Mouse (Mus musculus): ENCODE measurements around the gene Egflam. TPM values are rescaled to one million over a fixed set of nuclear protein-coding genes. Genes with fewer than 3 reads are reported as not detected.

The Egflam gene
- polyA plus RNA-seq, 2 experiments: 12.3 to 14.1 TPM

DNA sequence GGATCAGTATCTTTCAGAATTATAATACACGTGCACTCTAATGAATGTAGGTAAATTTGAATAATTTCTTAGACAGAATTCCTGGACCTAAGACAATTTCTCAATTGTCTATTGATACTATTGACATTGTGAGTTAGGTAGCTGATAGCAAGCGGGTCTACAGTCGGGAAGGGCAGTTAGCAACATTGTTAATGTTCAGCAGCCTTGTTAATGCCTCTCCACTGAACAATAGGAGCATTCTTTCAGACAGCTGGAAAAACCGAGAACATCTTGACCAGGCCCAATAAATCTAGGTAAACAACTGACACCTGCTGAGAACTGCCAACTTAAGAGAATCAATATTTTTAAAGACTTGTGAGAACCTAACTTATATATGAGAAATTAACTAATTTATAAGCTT is 77.3 kb downstream of the Egflam start:
- DNase-seq (ENCODE audit: low spot score) (no peak), ATAC-seq (ENCODE audit: low FRiP score, low read depth) (no peak)
- WGBS: 64% methylated on average over 4 of the region's 4 CpGs
- Histone ChIP-seq H3K4me1 (ENCODE audit: control insufficient read depth, insufficient read depth, low read length) (no peaks in the 10 kb centered on the region), H3K27me3 (ENCODE audit: control insufficient read depth, insufficient read depth, low read length) (no peaks in the 10 kb centered on the region), H3K36me3 (ENCODE audit: control insufficient read depth, insufficient read depth, low read length) (no peaks in the 10 kb centered on the region), H3K9me3 (ENCODE audit: control insufficient read depth, low read length) (no peaks in the 10 kb centered on the region), H3K9ac (ENCODE audit: low read depth, low read length, severe bottlenecking) (no peak overlapping the region), H3K4me3 (replicated peaks; ENCODE audit: low read length) (no peak overlapping the region), H3K27ac (replicated peaks; ENCODE audit: low read depth, low read length) (no peak overlapping the region), H3K4me2 (replicated peaks; ENCODE audit: low read depth, low read length, severe bottlenecking) (no peak overlapping the region)
- no peak for TF ChIP-seq POLR2A (IDR thresholded peaks at IDR 0.05; ENCODE audit: borderline replicate concordance, extremely low read depth, insufficient read depth, insufficient read length)

DNA sequence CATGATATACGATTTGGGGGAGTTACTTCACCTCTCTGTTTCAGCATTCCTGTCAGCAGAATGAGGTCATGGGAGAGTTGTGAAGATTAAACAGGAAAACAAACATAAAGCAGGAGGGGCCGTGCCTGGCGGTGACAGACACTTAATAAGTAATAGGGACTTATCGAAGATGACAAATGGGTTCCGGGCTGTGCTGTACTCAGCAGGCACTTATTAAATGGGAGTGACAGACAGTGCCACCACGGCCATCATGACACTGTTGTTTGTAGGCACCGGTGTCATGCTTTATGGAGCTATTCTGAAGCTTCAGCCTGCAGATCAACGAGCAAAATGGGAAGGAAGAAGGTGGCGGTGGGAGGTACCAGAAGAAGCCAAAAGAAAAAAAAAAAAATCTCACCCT is 82.7 kb downstream of the Egflam start:
- H3K9me3 ChIP-seq (ENCODE audit: control insufficient read depth, low read length): no peaks in the 10 kb centered on the region
- no peak overlapping the region for H3K4me3 ChIP-seq (replicated peaks; ENCODE audit: low read length)
- DNase-seq (ENCODE audit: low spot score) (no peak), ATAC-seq (ENCODE audit: low FRiP score, low read depth) (no peak)
- no peak for TF ChIP-seq POLR2A (IDR thresholded peaks at IDR 0.05; ENCODE audit: borderline replicate concordance, extremely low read depth, insufficient read depth, insufficient read length)
- H3K27me3 ChIP-seq (ENCODE audit: control insufficient read depth, insufficient read depth, low read length): no peaks in the 10 kb centered on the region
- no peak overlapping the region for H3K27ac ChIP-seq (replicated peaks; ENCODE audit: low read depth, low read length)
- no peak overlapping the region for H3K9ac ChIP-seq (ENCODE audit: low read depth, low read length, severe bottlenecking)
- no peaks in the 10 kb centered on the region for H3K4me1 ChIP-seq (ENCODE audit: control insufficient read depth, insufficient read depth, low read length)
- WGBS: 79% methylated on average over 9 of the region's 9 CpGs
- no peaks in the 10 kb centered on the region for H3K36me3 ChIP-seq (ENCODE audit: control insufficient read depth, insufficient read depth, low read length)
- H3K4me2 ChIP-seq (replicated peaks; ENCODE audit: low read depth, low read length, severe bottlenecking): no peak overlapping the region

DNA sequence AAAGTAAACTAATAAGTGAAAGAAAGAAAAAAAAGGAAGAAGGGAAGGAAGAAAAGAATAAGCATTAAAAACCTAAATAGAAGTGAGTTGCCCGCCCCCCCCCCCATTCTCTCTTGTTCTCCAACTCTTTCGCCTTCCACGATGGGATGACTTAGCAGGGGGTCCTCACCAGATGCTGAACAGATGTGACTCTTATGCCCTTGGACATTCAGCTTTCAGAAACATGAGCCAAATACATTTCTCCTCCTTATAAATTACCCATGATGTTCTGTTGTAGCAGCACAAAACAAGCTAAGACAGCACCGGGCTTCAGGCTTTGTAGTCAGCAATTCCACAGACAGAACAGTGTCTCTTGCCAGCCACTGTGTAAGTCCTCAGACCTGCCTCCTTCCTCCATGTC is 89.5 kb downstream of the Egflam start:
- no peak overlapping the region for H3K9ac ChIP-seq (ENCODE audit: low read depth, low read length, severe bottlenecking)
- H3K4me3 ChIP-seq (replicated peaks; ENCODE audit: low read length): no peak overlapping the region
- H3K27me3 ChIP-seq (ENCODE audit: control insufficient read depth, insufficient read depth, low read length): no peaks in the 10 kb centered on the region
- H3K4me1 ChIP-seq (ENCODE audit: control insufficient read depth, insufficient read depth, low read length): no peaks in the 10 kb centered on the region
- H3K9me3 ChIP-seq (ENCODE audit: control insufficient read depth, low read length): no peaks in the 10 kb centered on the region
- TF ChIP-seq POLR2A (IDR thresholded peaks at IDR 0.05; ENCODE audit: borderline replicate concordance, extremely low read depth, insufficient read depth, insufficient read length): no peak
- H3K27ac ChIP-seq (replicated peaks; ENCODE audit: low read depth, low read length): no peak overlapping the region
- ATAC-seq (ENCODE audit: low FRiP score, low read depth) (no peak), DNase-seq (ENCODE audit: low spot score) (peak; percentile 14)
- WGBS: 57% methylated on average over 4 of the region's 4 CpGs
- H3K4me2 ChIP-seq (replicated peaks; ENCODE audit: low read depth, low read length, severe bottlenecking): no peak overlapping the region
- H3K36me3 ChIP-seq (ENCODE audit: control insufficient read depth, insufficient read depth, low read length): no peaks in the 10 kb centered on the region

DNA sequence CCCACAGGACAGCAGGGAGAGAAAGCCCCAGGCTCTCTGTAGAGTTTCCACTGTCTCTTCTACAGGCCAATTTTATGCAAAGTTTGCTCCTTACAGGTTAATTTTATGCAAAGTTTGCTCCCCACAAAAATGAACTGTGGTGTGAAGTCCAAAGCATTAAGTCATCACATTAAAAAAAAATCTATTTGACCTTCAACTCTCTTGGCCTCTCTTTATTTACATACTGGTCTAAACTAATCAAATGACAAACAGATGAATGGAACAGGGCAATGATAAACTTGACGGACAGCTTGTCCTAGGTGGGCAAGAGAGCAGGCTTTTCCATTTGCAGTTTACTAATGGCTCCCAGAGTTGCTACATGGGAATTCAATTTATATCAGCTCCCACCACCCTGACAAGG is 98.3 kb downstream of the Egflam start:
- Histone ChIP-seq H3K27ac (replicated peaks; ENCODE audit: low read depth, low read length) (no peak overlapping the region), H3K9ac (ENCODE audit: low read depth, low read length, severe bottlenecking) (no peak overlapping the region), H3K4me1 (ENCODE audit: control insufficient read depth, insufficient read depth, low read length) (no peaks in the 10 kb centered on the region), H3K9me3 (ENCODE audit: control insufficient read depth, low read length) (no peaks in the 10 kb centered on the region), H3K4me2 (replicated peaks; ENCODE audit: low read depth, low read length, severe bottlenecking) (no peak overlapping the region), H3K36me3 (ENCODE audit: control insufficient read depth, insufficient read depth, low read length) (no peaks in the 10 kb centered on the region), H3K4me3 (replicated peaks; ENCODE audit: low read length) (no peak overlapping the region), H3K27me3 (ENCODE audit: control insufficient read depth, insufficient read depth, low read length) (no peaks in the 10 kb centered on the region)
- WGBS: 71% methylated on average over 1 of the region's 1 CpGs
- ATAC-seq (ENCODE audit: low FRiP score, low read depth) (no peak), DNase-seq (ENCODE audit: low spot score) (no peak)
- TF ChIP-seq POLR2A (IDR thresholded peaks at IDR 0.05; ENCODE audit: borderline replicate concordance, extremely low read depth, insufficient read depth, insufficient read length): no peak

DNA sequence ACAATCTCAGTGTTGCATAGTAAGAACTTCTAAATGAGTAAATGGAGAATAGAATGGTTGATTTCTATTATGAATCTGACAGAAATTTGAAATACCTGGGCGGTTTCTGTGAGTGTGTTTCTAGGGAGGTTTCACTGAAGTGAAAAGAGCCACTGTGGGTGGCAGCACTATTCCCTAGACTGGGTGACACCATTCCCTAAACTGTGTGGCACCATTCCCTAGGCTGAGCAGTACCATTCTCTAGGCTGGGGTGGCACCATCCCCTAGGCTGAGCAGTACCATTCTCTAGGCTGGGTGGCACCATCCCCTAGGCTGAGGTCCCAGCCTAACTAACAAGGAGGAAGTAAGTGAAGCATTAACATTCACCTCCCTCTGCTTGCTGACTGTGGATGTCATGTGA is 103.0 kb downstream of the Egflam start:
- H3K4me2 ChIP-seq (replicated peaks; ENCODE audit: low read depth, low read length, severe bottlenecking): no peak overlapping the region
- H3K9ac ChIP-seq (ENCODE audit: low read depth, low read length, severe bottlenecking): no peak overlapping the region
- H3K27me3 ChIP-seq (ENCODE audit: control insufficient read depth, insufficient read depth, low read length): no peaks in the 10 kb centered on the region
- no peak for DNase-seq (ENCODE audit: low spot score)
- no peaks in the 10 kb centered on the region for H3K4me1 ChIP-seq (ENCODE audit: control insufficient read depth, insufficient read depth, low read length)
- no peaks in the 10 kb centered on the region for H3K36me3 ChIP-seq (ENCODE audit: control insufficient read depth, insufficient read depth, low read length)
- ATAC-seq (ENCODE audit: low FRiP score, low read depth): no peak
- no peak for TF ChIP-seq POLR2A (IDR thresholded peaks at IDR 0.05; ENCODE audit: borderline replicate concordance, extremely low read depth, insufficient read depth, insufficient read length)
- no peak overlapping the region for H3K4me3 ChIP-seq (replicated peaks; ENCODE audit: low read length)
- 90% methylated on average over 1 of the region's 1 CpGs for WGBS
- no peak overlapping the region for H3K27ac ChIP-seq (replicated peaks; ENCODE audit: low read depth, low read length)
- no peaks in the 10 kb centered on the region for H3K9me3 ChIP-seq (ENCODE audit: control insufficient read depth, low read length)

DNA sequence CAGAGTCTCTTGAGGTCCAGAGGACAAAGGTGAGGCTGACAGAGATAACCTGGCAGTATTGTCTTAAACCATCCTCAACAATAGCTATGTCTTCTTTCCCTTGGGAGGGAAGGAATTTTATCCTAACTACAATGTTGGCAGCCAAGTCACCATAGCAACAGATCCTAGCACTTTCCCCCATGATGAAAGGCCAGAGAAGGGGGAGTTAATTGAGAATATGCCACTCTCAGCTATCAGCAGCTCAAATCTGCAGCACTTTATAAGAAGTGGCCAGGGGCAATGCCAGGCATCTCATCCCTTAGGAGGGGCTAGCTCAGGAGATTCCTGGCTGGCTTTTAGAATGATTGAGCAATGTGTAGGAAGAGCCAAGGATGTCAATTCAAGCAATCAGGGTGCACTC is 105.3 kb downstream of the Egflam start:
- no peak overlapping the region for H3K9ac ChIP-seq (ENCODE audit: low read depth, low read length, severe bottlenecking)
- ATAC-seq (ENCODE audit: low FRiP score, low read depth): no peak
- H3K4me3 ChIP-seq (replicated peaks; ENCODE audit: low read length): no peak overlapping the region
- DNase-seq (ENCODE audit: low spot score): no peak
- H3K36me3 ChIP-seq (ENCODE audit: control insufficient read depth, insufficient read depth, low read length): no peaks in the 10 kb centered on the region
- H3K4me1 ChIP-seq (ENCODE audit: control insufficient read depth, insufficient read depth, low read length): no peaks in the 10 kb centered on the region; the same call in 1 of the 2 replicates
- H3K27me3 ChIP-seq (ENCODE audit: control insufficient read depth, insufficient read depth, low read length): no peaks in the 10 kb centered on the region
- H3K27ac ChIP-seq (replicated peaks; ENCODE audit: low read depth, low read length): no peak overlapping the region
- no peak overlapping the region for H3K4me2 ChIP-seq (replicated peaks; ENCODE audit: low read depth, low read length, severe bottlenecking)
- TF ChIP-seq POLR2A (IDR thresholded peaks at IDR 0.05; ENCODE audit: borderline replicate concordance, extremely low read depth, insufficient read depth, insufficient read length): no peak
- H3K9me3 ChIP-seq (ENCODE audit: control insufficient read depth, low read length): no peaks in the 10 kb centered on the region

Data from limb, embryonic 14.5 days (tissue).